ENCODE assay signal across 8 mouse cellular contexts in the genomic region with DNA sequence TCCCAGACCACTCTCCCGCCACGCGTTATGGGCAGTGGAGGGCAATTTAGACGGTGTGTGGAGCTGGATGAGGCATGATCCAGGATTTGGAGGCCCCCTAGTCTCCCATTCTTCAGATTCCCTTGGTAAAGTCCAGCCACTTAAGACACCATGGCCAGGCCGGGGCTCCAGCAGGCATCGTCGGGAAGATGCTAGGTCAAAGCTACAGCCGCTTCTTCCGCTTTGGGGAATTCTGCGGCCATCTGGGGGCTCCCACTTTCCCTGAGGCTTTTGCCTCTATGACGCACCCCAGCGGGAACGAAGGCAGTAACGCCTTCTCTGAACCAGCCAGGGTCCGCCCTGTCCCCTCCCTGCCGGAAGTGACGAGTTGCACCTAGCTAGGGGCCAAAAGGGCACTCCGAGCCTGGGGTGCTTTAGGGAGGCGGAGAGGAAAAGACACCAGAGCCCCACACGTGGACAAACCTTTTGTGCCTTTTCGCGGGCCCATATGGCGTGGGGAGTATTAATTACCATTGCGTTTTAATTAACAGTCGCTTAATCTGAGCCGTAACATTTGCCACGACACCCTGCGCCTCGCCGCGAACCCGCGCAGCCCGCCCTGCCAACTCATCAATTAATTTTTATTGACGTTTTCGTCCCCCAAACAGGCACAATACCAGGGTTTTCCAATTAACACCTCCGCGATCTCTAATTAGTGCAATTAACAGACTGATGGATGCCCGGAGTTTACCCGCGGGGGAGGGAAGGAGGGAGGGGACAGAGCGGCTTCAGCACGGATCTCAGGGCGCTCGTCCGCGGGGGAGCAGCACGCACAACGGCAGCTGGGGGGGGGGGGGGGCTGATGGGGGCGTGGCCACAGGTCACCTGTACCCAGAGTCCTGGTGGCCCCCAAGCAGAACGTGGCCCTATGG. TPM values are rescaled to one million over a fixed set of nuclear protein-coding genes. Genes with fewer than 3 reads are reported as not detected.
DNase-seq lines count a peak whose midpoint lies in the region; TF ChIP-seq lines count a peak whose summit lies in the region.

No protein-coding gene starts in this region.

- H3K27ac ChIP-seq in ES-Bruce4 (ENCODE audit: insufficient read depth, low read length), result no peak overlapping the region
- H3K27ac ChIP-seq in forebrain, embryonic 10.5 days, result peak overlapping the region; percentile 78

- H3K4me1 ChIP-seq in ES-Bruce4 (ENCODE audit: control insufficient read depth, insufficient read depth, low read length), result peaks cover 18% of the 10 kb centered on the region
- H3K4me1 ChIP-seq in forebrain, embryonic 10.5 days, result peaks cover 91% of the 10 kb centered on the region
- peaks cover 6% of the 10 kb centered on the region for H3K4me1 ChIP-seq in megakaryocyte, embryonic 14.5 days

- H3K4me3 ChIP-seq in ES-Bruce4 (ENCODE audit: low read depth, low read length), result peak overlapping the region; percentile 74
- H3K4me3 ChIP-seq in forebrain, embryonic 10.5 days, result peak overlapping the region; percentile 47
- H3K4me3 ChIP-seq in megakaryocyte, embryonic 14.5 days (replicated peaks), result peak overlapping the region; percentile 85

- intact Hi-C loops in heart, postnatal 25 days (cut with DNase I), result loop anchor here (10.0 kb wide), 1 partner anchor 185 kb away; no protein-coding TSS in a partner anchor

- WGBS in forebrain, embryonic 10.5 days, result 8% methylated on average over 51 of the region's 51 CpGs

- H3K27me3 ChIP-seq in ES-Bruce4 (ENCODE audit: control insufficient read depth, insufficient read depth, low read length, poor library complexity, severe bottlenecking), result no peaks in the 10 kb centered on the region
- peaks cover 99% of the 10 kb centered on the region for H3K27me3 ChIP-seq in forebrain, embryonic 10.5 days (ENCODE audit: poor library complexity, severe bottlenecking)
- H3K27me3 ChIP-seq in megakaryocyte, embryonic 14.5 days (replicated peaks), result peaks cover 46% of the 10 kb centered on the region

- H3K9ac ChIP-seq in ES-Bruce4 (ENCODE audit: low read depth, poor library complexity, severe bottlenecking), result peak overlapping the region; percentile 75

- TF ChIP-seq EP300 in ES-Bruce4 (IDR thresholded peaks at IDR 0.05; ENCODE audit: insufficient read depth, low read depth, low read length), result peak; percentile 72; the same call in 1 of the 2 replicates

- peak; percentile 58 for DNase-seq in brain, adult 2 months (ENCODE audit: low read depth, low spot score)
- peak; percentile 64 for DNase-seq in forebrain, embryonic 10.5 days (ENCODE audit: extremely low spot score, low spot score)
- DNase-seq in heart, postnatal 25 days (ENCODE audit: low spot score), result peak; percentile 51
- peak; percentile 61 to 69 for DNase-seq in kidney, postnatal 4 days
- DNase-seq in spleen, postnatal 4 days (ENCODE audit: low spot score in 2 of 2), result peak; percentile 61 to 80
- DNase-seq in frontal cortex, postnatal 25 days (ENCODE audit: low spot score in 2 of 2), result no peak

- no peaks in the 10 kb centered on the region for H3K9me3 ChIP-seq in ES-Bruce4 (replicated peaks; ENCODE audit: control insufficient read depth, insufficient read depth, low read length, poor library complexity, severe bottlenecking)
- H3K9me3 ChIP-seq in forebrain, embryonic 10.5 days, result no peaks in the 10 kb centered on the region
- H3K9me3 ChIP-seq in megakaryocyte, embryonic 14.5 days, result no peaks in the 10 kb centered on the region; the same call in 1 of the 2 replicates

- no peak for TF ChIP-seq POLR2A in ES-Bruce4 (IDR thresholded peaks at IDR 0.05; ENCODE audit: insufficient read depth, low read length)

- TF ChIP-seq CTCF in ES-Bruce4 (IDR thresholded peaks at IDR 0.05; ENCODE audit: low read depth, low read length), result peak; percentile 23

- H3K36me3 ChIP-seq in ES-Bruce4 (ENCODE audit: control insufficient read depth, insufficient read depth, low read length, poor library complexity, severe bottlenecking), result no peaks in the 10 kb centered on the region
- peaks cover 25% of the 10 kb centered on the region for H3K36me3 ChIP-seq in forebrain, embryonic 10.5 days (replicated peaks)
- no peaks in the 10 kb centered on the region for H3K36me3 ChIP-seq in megakaryocyte, embryonic 14.5 days (replicated peaks; ENCODE audit: low read length)

RNA-seq across cellular contexts. Expression of a gene that starts 15.1 kb away (rescaled TPM):
- 44.2 and 52.3 TPM in 2 replicates for polyA plus RNA-seq in ES-Bruce4 (2011; ENCODE audit: insufficient read depth, insufficient read length, low read depth, missing spikeins)
- polyA plus RNA-seq in forebrain, embryonic 10.5 days (2016; fragmentation: Nextera tagmentation; extraction: Ambion mirVana), result 16.6 and 18.0 TPM in 2 replicates
- 1 to 10 TPM; 9.4 to 9.6 TPM for total RNA-seq in heart, postnatal 25 days (2021)
- polyA plus RNA-seq in megakaryocyte, embryonic 14.5 days (2012; ENCODE audit: insufficient read depth, low replicate concordance), result 47.0 and 97.4 TPM in 2 replicates

Comparison
In these comparisons a context has a peak if more than half of its experiments do, and no peak if none do; other contexts are left out.
1. DNase-seq: peak in brain, adult 2 months (single experiment), forebrain, embryonic 10.5 days (single experiment), heart, postnatal 25 days (single experiment), kidney, postnatal 4 days (2 of 2) and spleen, postnatal 4 days (2 of 2); none in frontal cortex, postnatal 25 days (0 of 2).
2. Peak in every context shown above with its lines, with median percentiles within 50 percentile points of each other: H3K4me3 ChIP-seq.